Mouse (Mus musculus) CH12F3 (cell line): ENCODE measurements around the gene Col24a1.

ENCODE experiments used
- in situ Hi-C: fragments of 300-500 bp; cut with MboI; formaldehyde crosslinking; loops from 2 replicates; pipeline ENCODE4 v1.14.3; 2020; ENCODE audit warnings: low sequenced_read_pairs

Col24a1 gene

DNA sequence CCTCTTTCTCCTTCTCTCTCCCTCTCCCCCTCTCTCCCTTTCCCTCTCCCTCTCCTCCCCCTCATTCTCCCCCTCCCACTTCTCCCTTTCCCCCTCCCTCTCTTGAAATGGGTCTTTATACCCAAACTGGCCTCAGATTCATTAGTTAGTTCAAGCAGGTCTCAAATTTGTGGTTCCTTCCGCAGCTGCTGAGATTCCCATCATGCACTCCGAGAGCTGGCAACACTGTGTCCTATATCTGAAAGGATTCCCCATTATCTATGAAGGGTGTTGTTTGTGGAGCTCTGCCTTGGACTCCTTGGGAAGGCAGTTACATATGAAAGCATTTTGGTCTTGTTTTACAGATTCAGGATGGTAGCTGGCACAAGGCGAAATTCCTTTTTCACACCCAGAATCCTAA, 257.9 kb downstream of the Col24a1 start:
- in situ Hi-C loops: no loop called here

DNA sequence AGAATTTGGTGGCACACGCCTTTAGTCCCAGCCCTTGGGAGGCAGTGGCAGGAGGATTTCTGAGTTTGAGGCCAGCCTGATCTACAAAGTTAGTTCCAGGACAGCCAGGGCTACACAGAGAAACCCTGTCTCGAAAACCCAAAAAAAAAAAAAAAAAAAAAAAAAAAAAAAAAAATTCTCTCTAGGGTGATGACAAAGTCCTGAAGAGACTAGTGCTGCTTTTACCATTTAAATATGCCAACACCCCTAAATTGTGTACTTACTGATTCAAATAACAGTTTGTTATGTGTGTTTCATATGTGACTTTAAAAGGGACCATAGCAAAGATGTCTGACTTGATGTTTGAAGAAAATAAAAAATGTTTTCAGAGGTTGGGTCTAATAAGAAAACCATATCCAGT, 262.1 kb downstream of the Col24a1 start:
- in situ Hi-C loops: no loop called here

DNA sequence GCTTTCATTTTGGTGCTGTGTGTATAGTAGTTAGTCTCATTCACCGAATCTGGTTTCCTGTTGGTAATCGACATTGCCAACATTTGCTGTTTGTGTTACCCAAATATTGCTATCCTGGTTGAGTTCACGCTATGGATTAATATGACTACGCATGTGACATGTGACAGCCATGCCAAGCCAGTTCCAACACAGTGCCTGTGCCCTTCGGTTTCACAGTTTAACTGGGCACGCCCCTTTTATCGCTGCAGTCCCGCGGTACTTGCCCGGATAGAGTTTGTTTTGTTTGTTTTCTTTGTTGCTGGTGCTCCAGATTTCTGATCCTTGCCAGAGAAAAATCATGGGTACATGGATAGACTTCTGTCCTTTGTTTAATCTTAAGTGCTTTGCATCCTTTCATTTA, 263.9 kb downstream of the Col24a1 start:
- in situ Hi-C loops: no loop called here

DNA sequence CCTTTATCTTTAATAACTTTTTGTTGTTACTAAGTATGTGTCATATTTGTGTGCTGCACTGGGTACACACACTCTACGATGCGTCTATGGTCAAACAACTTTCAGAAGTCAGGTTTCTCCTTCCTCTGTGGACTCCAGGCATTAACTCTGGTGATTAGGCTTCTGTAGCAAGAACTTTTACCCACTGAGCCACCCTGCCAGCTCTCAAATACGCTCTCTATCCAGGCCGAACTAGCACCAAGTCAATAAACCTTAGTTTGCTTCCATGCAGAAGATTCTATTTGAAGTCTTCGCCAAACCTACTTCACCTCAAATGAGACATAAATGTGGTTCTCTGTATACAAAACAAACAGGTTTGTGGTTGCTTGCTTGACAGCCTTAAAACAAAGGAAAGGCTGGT, 267.4 kb downstream of the Col24a1 start:
- in situ Hi-C loops: no loop called here

DNA sequence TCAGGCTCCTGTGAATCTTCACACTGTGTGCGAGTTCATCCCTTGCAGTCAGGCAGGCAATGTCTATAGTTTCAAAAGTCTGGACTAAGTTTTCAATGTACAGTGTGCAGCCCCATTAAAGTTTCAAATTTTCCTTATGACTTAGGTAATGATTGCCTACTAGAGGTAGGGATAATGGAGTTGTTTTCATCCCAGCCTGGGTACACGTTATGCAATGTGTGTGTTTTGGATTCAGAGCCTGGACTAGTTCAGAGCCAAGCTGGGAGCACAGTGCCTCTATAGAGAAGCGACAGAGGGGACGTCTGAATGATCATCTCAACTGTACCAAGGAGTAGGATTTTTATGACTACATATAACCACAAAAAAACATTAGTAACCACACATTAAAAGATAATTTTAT, 267.8 kb downstream of the Col24a1 start:
- in situ Hi-C loops: no loop called here

DNA sequence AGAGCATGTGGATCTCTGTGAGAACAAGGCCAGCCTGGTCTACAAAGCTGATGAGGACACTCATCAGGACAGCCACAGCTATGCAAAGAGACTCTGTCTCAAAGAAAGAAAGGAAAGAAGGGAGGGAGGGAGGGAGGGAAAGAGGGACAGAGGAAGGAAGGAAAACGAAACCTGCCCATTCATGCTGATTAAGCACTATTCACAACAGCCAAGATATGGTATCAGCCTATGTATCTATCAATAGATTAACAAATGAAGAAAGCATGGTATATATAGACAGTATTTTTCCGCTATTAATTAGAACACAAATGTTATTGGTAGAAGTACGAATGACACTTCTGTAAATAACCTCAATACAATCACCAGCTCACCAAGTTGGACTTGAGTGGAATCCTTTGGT, 282.2 kb downstream of the Col24a1 start:
- in situ Hi-C loops: no loop called here

DNA sequence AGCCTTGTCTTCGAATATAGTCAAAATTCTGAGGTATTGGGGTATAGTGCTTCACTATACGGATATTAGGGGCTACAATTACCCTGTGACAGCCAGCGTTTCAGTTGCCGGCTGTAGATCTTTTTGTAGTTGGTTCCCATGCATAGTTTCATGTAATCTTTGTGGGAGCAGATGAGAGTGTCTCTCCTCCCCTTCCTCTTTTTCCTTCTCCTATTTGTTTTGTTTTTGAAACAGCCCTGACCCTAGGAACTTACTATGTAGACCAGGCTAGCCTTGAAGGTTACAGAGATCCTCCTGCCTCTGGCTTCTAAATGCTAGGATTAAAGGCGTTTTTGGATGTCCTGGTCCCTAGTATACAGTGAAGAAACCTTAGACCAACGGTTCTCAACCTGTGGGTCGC, 283.1 kb downstream of the Col24a1 start:
- in situ Hi-C loops: no loop called here

DNA sequence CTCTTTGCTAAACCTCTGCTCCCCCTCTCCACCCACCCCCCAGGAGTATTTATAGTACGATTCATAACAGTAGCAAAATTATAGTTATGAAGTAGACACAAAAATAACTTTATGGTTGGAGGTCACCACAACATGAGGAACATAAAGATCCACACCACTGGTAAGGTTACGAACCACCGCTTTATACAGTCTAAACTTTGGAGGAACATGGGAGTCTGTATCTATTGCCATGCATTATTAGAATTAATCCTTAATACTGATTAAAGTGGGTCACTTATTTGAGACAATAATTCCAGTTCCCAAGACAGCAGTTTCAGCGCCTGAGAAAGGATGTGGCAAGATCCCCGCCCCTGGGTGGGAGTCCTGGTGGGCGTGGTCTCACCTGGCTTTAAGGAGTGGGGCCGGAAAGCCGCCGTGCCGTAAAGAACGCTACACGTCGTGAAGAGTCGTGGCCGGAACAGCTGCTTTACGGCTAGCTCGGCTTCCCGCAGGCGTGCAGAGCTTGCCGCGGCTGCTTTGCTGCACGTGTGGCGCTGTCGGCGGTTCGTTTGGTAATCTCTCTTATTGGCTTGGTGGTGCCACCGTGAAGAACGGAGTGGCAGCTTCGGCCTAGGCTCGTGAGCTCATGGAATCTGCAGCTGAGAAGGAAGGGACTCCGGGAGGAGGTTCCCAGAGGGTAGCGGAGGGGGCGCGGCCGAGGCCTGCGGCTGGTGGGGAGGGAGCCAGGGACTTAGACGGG, 283.6 kb downstream of the Col24a1 start, which contains the start of gene Znhit6:
Gene Znhit6, plus strand, starts transcription at position 463 of the 739 bp plus-strand sequence.
- in situ Hi-C loops: no loop called here

DNA sequence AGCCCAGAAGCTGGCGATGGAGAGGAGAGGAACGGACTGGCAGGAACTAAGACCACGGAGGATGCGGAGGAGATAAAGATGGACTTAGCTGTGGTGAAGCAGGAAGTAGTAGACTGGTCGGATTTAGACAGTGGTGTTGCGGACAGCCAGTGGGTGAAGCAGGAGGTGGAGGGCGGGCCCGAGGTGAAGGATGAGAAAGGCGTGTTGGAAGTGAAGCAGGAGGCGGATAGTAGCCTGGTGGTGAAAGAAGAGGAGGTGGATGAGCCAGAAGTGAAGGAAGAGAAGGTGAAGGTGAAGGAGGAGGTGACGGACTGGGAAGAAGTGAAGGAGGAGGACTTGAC, 284.2 kb downstream of the Col24a1 start:
- in situ Hi-C loops: no loop called here

DNA sequence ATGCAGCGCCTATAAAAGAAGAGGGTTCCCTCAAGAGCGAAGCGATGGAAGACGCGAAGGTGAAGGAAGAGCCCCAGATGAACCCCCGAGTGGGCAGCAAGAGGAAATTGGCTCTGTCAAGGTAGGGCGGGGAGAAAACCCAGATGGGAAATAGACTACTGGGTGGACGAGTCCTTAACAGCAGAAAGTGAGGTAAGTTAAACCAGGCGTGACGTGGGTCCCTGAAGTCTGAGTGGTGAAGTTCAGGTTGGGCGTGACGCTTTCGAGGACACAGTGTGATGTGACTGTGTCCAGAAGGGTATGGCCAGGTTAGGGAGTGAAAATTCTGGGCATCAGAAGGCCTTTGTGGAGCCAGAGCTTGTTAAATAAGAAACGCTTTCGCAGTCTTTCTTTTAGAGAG, 284.6 kb downstream of the Col24a1 start:
- in situ Hi-C loops: no loop called here

DNA sequence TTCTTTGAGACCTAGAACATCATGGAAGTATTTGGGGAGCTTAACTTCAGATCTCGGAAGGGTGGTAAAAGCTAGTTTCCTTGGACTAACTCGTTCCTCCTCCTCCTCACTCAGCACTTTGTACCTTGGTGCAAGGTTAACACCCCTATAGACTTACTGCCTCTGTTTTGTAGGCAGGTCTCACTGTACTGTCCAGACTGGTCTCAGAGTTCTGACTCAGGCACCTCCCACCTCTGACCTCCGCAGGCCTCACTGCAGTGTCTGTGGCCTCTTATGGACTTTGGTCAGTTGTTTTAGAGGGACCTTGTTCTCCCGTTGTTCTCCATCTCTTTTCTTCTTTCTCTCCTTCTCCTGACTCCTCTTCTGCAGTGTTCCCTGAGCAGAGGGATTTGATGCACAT, 290.8 kb downstream of the Col24a1 start:
- in situ Hi-C loops: no loop called here

DNA sequence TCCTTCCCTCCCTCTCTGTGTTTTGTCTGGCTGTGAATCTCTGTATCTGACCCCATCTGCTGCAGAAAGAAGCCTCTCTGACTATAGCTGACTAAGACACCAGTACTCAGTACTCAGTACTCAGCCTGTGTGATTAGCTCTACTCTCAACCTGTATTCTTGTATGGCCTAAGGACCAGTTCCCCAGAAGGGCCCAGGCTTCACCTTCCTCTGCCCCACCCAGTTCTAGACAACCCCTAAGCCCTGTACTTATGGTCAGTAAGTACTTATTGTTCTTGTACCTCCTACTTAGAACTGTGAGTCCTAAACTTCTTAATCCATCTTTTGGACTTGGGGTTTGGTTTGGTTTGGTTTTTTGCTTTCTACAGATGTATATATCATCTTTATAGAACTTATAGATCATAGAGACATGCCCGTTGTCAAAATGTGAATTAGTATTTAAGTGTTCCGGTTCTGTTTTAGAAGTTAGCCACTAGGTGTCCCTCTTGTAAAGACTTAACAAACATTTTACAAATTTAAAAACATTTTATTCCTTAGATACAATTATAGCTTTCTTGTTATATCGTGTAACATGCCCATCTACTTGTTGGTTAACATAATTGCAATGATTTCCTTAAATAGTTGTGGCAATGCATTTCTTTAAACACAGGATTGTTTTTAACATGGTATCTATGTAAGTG, 291.4 kb downstream of the Col24a1 start:
- in situ Hi-C loops: no loop called here

DNA sequence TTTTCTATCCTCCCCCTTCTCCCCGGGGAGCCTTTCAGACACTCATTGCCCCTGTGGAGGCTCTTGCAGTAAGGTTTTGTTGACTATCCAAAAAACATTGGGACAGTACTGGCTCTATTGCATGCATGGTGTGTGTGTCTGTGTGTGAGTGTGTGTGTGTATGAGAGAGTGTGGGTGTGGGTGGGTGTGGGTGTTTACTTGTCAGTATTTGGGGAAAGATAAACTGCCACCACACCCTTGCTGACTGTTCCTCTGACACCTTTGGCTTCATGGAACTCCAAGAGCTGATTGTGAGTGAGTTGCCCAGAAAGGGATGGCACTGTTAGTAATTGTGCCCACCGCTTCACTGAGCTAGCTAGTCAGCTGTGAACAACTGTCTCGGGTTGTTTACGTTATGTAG, 298.3 kb downstream of the Col24a1 start:
- in situ Hi-C loops: no loop called here

DNA sequence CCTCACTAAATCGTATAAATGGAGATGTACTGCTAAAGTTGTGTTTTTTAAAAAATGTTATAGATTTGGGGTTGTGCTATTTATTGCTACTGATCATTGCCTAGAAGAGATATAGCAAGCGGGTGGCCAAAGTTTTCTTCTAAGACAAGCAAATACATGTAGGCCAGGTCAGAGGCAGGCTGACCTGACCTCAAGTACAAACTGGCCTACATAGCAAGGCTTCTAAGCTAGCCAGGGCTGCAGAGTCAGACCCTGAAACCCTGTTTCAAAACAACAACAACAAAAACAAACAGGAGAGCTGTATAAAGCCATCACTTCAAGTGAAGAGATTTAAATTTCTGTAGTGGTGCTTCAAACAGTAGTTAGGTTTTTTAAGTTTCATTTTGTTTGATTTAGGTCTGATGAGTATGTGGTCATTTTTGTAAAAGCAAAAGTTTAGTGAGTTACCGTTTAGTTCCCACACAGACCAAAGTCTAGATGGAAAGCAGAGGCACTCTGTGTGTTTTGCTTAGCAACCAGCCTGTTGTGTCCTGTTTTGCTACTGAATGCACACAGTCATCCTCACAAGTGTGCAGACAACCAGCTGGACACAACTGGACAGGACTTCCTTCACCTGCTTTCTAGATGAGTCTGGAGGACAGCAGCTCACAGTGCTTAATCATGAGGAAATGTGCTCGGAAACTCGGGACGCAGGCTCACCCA, 299.7 kb downstream of the Col24a1 start:
- in situ Hi-C loops: no loop called here

DNA sequence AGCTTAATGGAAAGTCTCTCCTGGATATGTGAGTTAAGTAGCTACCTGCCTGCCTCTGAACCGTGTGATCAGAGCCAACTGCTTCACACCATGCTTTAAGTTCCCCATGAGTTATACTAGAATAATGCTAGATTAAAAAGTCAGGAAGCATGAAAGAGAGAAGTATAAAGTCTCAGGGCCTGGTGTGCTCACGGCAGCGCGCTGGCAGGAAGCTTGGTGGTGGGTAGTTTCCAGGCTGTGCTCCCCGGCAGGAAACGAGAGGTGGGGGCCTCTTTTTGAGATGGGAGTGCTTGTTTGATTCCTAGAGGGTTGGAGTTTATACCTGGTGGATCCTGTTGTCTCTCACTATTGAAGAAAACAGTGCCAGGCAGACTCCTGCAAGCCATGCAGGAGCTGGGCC, 303.1 kb downstream of the Col24a1 start:
- in situ Hi-C loops: no loop called here

DNA sequence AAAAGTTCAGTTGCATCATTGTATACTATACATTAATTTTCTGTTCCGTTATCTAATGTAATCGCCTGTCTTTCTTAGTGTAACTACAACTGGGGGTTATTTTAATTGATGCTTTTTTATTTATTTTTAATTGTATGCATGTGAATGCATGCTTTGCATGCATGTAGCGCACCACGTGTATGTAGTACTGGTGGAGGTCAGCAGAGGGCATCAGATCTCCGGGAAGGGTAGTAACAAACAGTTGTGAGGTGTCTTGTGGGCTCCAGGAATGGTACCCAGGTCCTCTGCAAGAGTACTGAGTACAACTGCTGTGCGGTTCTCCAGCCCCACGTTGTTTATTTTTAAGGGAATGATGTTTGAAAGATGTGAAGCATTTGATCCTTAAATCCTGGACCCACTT, 306.8 kb downstream of the Col24a1 start:
- in situ Hi-C loops: no loop called here

DNA sequence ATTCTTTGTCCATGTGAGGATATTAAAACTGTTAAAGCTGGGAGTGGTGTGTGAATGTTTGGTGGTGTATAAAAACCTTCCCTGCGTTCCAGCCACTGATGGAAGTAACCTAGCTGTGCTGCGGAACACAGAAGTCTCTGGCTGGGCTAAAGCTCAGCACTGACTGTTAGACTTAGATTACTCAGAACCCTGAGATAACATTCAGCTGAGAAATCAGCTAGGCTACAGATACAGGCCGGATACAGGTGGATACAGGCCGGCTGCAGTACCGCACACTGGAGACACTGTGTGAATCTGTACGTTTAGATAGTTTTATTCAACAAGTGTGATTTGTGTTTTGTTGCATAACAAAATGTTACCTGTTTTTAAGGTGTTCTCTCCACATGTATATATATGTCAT, 308.5 kb downstream of the Col24a1 start:
- in situ Hi-C loops: loop anchor here (25.0 kb wide), 1 partner anchor 312 kb away; the partner anchor contains the start of gene Bcl10

DNA sequence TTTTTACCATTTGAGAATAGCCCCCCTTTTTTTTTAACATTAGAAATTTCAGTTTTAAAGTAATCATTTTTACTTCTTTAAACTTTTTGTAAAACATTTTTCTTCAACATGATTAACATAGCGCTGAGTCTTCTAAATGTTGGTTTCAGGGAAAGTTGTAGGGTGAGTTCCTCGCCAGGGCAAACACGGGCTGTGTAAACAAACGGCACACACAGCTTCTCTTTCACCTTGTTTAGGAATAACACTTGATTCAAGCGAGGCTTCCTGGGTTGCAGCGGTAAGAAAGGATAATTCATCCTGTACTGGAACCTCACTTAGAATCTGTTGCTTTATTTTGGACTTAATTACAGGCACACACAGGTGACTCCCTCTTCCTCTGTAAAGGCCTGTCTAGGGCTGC, 309.1 kb downstream of the Col24a1 start:
- in situ Hi-C loops: loop anchor here (25.0 kb wide), 1 partner anchor 311 kb away; the partner anchor contains the start of gene Bcl10
